Mouse (Mus musculus): Measurements from ENCODE around the gene Arhgap6. TPM values are rescaled to one million over a fixed set of nuclear protein-coding genes. Genes with fewer than 3 reads are reported as not detected.
A peak's percentile ranks its signal among the peaks of the same experiment; 100 is the strongest.

The Arhgap6 gene
- polyA plus RNA-seq, 1 experiment from 2014 or later = 7.5 TPM

DNA sequence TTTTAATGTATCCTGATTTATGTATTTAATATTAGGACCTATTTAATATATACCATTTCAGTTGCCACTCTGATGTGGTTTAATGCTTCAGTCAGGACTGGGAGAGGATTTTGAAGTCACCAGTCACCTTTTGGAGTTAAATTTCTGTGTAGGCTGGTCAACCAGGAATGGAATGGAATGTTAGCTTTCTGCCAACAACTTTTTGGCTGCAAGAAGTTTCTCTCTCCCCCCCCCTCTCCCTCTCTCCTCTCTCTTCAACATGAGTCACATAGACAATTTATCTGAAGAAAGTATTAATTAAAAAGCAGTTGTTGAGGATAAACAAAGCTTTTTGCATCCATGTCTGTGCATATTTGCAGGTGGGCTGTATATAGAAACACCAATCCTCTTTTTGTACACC lies 217.8 kb downstream of the Arhgap6 start:
- Histone ChIP-seq H3K4me1 (no peaks in the 10 kb centered on the region), H3K27ac (no peak overlapping the region), H3K4me3 (replicated peaks) (no peak overlapping the region), H3K36me3 (no peaks in the 10 kb centered on the region), H3K9me3 (no peaks in the 10 kb centered on the region), H3K4me2 (no peak overlapping the region), H3K27me3 (replicated peaks) (no peaks in the 10 kb centered on the region; the same call in 1 of the 2 replicates), H3K9ac (no peak overlapping the region)
- no peak for ATAC-seq (ENCODE audit: insufficient read depth, low FRiP score, low read depth)

DNA sequence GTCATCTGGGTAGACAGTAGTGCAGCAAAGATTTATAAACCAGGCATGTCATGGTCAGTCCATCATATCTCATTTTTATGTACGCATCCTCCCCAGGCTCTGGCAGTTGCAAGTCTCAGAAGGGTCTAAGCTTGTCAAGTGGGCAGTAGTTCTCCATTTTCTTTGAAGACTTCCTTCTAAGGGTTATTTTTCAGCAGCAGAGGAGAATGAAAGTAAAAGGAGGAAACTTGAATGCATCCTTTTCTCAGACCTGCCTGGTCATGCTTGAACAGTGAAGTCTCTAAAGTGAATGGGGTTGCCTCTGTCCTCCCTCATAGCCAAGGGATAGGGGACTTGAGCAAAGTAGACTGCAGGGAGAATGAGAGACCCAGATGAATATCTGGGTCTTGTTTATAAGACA lies 239.5 kb downstream of the Arhgap6 start:
- Histone ChIP-seq H3K4me2 (no peak overlapping the region), H3K36me3 (no peaks in the 10 kb centered on the region), H3K4me1 (no peaks in the 10 kb centered on the region), H3K27me3 (replicated peaks) (no peaks in the 10 kb centered on the region), H3K27ac (no peak overlapping the region), H3K4me3 (replicated peaks) (no peak overlapping the region), H3K9ac (no peak overlapping the region), H3K9me3 (no peaks in the 10 kb centered on the region)
- 93% methylated on average over 1 of the region's 1 CpGs for WGBS
- ATAC-seq (ENCODE audit: insufficient read depth, low FRiP score, low read depth) = no peak

DNA sequence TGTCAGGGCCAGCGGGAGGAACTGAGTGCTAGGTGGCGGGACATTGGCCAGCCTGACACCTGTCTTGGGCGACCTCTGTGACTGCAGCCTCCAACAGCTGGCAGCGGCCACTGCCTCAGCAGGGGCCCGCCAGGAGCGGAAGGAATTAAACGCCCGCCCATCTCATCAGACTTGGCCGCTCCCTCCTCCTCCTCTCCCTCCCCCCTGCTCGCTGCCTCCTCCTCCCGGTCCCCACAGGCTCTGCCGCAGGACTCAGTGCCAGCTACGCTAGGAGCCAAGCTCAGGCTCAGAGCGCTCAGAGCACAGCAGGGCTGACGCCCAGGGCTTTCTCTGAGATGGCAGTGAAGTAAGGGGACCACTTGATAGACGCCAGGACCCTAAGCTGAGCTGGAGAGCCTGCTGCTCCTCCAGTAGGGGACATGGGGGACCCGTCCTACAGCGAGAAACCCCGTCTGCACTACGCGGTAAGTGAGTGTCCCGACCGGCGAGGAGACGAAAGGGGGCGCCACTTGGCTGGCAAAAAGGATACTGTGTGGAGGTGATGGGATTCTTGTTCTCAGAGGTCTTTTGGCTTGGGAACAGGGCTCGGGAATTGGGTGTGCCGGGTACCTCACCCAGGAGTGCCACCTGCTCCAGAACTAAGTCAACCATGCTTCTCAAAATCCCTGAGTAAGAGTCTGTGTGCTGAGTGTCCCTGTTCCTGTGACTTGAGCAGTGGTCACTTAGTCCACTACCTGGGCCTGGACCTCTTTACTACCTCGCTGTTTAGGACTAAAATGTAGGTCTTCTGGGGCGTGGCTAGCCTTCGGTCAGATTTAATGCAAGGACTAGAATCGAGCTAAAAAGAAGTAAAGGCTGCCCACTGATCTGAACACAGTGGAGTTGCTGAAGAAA lies 241.8 kb downstream of the Arhgap6 start:
- H3K9ac ChIP-seq = no peak overlapping the region; the same call in 1 of the 2 replicates
- 16% methylated on average over 31 of the region's 32 CpGs for WGBS
- peak overlapping the region; percentile 11; the same call in 1 of the 2 replicates for H3K27ac ChIP-seq
- peak overlapping the region; percentile 56 for H3K4me2 ChIP-seq
- ATAC-seq (ENCODE audit: insufficient read depth, low FRiP score, low read depth) = peak; percentile 96
- H3K4me3 ChIP-seq (replicated peaks) = peak overlapping the region; percentile 51
- no peaks in the 10 kb centered on the region for H3K4me1 ChIP-seq
- H3K27me3 ChIP-seq (replicated peaks) = no peaks in the 10 kb centered on the region
- no peaks in the 10 kb centered on the region for H3K9me3 ChIP-seq
- no peaks in the 10 kb centered on the region for H3K36me3 ChIP-seq

DNA sequence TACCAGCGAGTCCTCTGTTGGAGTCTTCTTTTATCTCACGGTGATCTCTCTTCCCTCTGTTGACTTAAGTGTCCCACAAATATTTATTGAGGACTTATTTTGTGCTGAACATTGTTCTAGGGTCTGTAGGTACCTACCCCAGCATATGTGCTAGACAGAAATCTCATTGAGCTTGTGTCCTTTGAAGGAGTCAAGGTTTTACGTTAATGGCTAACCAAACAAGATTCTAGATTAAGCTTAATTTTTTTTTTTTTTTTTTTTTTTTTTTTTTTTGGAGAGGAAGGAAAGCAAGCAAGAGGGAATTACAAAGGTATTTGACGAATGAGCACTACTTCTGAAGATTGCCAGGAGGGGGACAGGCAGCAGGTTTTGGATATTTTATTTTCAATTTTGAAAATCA lies 242.5 kb downstream of the Arhgap6 start:
- H3K36me3 ChIP-seq = no peaks in the 10 kb centered on the region
- ATAC-seq (ENCODE audit: insufficient read depth, low FRiP score, low read depth) = no peak
- WGBS = 41% methylated on average over 4 of the region's 4 CpGs
- H3K4me1 ChIP-seq = no peaks in the 10 kb centered on the region
- H3K27me3 ChIP-seq (replicated peaks) = no peaks in the 10 kb centered on the region
- H3K4me3 ChIP-seq (replicated peaks) = peak overlapping the region; percentile 51
- H3K27ac ChIP-seq = peak overlapping the region; percentile 11; the same call in 1 of the 2 replicates
- no peak overlapping the region for H3K9ac ChIP-seq
- peak overlapping the region; percentile 56 for H3K4me2 ChIP-seq
- no peaks in the 10 kb centered on the region for H3K9me3 ChIP-seq

DNA sequence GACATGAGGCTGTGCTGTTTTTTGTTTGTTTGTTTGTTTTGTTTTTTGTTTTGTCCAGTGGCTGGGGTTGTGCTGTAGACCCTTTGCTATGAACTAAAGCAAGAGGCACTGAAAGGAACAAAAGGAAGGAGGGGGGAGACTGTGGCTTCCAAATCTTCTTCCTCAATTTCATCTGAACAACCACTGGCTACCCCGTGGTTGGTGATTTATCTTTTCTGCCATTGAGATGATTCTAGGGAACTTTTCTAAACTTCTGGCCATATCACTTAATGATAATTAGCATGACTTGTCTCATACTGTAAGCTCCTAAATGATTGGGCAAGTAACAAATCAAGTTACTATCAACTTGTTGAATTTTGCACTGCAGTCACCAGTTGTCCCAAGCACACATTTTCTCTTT lies 249.0 kb downstream of the Arhgap6 start:
- 58% methylated on average over 1 of the region's 1 CpGs for WGBS
- H3K4me2 ChIP-seq = no peak overlapping the region
- no peak for ATAC-seq (ENCODE audit: insufficient read depth, low FRiP score, low read depth)

DNA sequence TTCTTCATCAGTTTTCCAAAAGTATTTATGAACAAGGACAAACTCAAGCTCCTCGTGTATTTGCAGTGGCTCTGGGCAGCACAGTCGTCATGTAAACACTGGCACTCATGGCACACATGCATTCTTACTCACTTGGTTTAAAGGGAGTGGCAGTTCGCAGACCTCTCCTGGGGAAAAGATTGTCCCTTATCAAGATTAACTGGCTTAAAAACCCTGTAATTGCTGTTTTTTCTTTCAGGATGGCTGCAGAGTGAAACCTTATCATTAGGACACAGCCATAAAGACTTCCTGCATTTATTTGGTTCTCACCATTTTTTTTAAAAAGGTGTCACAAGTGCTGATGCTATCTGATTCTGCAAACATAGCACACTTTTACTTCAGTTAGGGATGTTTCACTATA lies 252.7 kb downstream of the Arhgap6 start:
- ATAC-seq (ENCODE audit: insufficient read depth, low FRiP score, low read depth) = no peak
- WGBS = 51% methylated on average over 3 of the region's 3 CpGs

More for the DNA sequence above, 249.0 kb downstream of the Arhgap6 start:
- H3K9ac ChIP-seq = no peak overlapping the region
- H3K4me3 ChIP-seq (replicated peaks) = no peak overlapping the region
- H3K27ac ChIP-seq = no peak overlapping the region
- H3K27me3 ChIP-seq (replicated peaks) = no peaks in the 10 kb centered on the region
- H3K4me1 ChIP-seq = no peaks in the 10 kb centered on the region
- H3K36me3 ChIP-seq = no peaks in the 10 kb centered on the region
- no peaks in the 10 kb centered on the region for H3K9me3 ChIP-seq

DNA sequence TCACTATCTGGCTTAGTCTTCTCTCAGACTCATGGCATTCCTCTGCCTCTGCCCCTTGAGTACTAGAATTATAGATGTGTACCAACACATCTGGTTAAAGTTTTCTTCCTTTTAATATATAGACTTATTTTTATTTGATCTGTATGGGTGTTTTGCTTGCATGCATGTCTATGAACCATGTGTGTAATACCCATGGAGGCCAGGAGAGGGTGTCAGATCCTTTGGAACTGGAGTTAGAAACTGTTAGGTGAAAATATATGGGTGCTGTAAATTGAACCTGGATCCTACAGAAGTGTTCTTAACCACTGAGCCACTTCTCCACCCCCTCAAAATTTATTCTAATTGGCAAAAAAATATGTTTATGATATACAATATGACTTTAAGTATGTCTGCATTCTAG lies 254.7 kb downstream of the Arhgap6 start:
- no peak overlapping the region for H3K9ac ChIP-seq
- ATAC-seq (ENCODE audit: insufficient read depth, low FRiP score, low read depth) = no peak
- H3K27ac ChIP-seq = no peak overlapping the region
- H3K4me1 ChIP-seq = no peaks in the 10 kb centered on the region
- H3K4me3 ChIP-seq (replicated peaks) = no peak overlapping the region
- no peaks in the 10 kb centered on the region for H3K9me3 ChIP-seq
- no peaks in the 10 kb centered on the region for H3K36me3 ChIP-seq
- no peaks in the 10 kb centered on the region for H3K27me3 ChIP-seq (replicated peaks)
- no peak overlapping the region for H3K4me2 ChIP-seq

More for the DNA sequence above, 252.7 kb downstream of the Arhgap6 start:
- no peak overlapping the region for H3K4me3 ChIP-seq (replicated peaks)
- no peaks in the 10 kb centered on the region for H3K36me3 ChIP-seq
- H3K9me3 ChIP-seq = no peaks in the 10 kb centered on the region
- no peak overlapping the region for H3K27ac ChIP-seq
- no peak overlapping the region for H3K9ac ChIP-seq
- H3K27me3 ChIP-seq (replicated peaks) = no peaks in the 10 kb centered on the region
- no peaks in the 10 kb centered on the region for H3K4me1 ChIP-seq
- H3K4me2 ChIP-seq = no peak overlapping the region

DNA sequence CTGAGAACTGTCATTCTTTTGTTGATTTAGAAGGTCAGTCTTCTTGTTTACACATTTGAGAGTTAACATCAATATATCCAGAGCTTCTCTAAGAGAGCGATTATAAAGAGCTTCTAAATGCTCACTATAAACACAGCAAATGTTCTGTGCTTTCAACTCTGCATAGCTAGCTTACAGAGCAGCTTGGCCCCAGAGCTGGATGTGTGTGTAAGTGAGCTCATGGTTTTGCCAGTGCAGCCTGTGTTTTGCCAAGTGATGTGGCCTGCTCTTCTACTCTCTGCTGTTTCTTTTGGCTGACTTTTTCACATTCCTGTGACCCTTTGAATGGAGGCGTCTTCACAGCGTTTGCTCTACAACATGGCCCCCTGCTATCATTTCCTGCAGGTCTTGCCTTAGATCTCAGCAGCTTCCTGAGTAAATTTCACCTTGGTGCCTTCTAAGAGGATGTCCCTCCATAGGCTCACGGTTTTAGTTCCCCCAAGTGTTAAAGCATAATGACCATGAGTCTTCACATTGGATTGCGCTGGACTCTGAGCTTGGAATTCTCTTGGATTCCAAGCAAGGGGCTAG lies 259.1 kb downstream of the Arhgap6 start:
- WGBS = 33% methylated on average over 5 of the region's 5 CpGs
- H3K27ac ChIP-seq = peak overlapping the region; percentile 26; the same call in 1 of the 2 replicates

DNA sequence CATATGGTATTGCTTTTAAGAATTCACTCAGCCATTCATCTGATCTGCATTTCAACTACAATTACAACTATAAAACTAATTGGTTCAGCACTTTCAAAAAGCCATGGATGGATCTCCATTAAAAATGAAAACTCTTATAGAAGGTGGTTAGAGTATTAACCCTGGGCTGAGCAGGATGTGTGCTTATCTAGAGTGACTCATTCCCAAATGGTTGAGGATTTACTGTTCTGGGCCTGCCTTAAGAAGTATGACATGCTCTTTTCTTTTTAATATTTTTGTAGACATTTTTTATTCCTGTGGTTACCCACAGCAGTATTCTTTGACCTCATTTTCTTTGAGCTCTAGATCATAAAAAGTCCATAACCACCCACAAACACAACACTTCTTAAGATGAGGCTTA lies 267.7 kb downstream of the Arhgap6 start:
- Histone ChIP-seq H3K27ac (no peak overlapping the region), H3K9ac (no peak overlapping the region), H3K27me3 (replicated peaks) (peaks cover 3% of the 10 kb centered on the region; the same call in 1 of the 2 replicates), H3K4me2 (no peak overlapping the region), H3K9me3 (no peaks in the 10 kb centered on the region), H3K4me1 (no peaks in the 10 kb centered on the region), H3K36me3 (no peaks in the 10 kb centered on the region), H3K4me3 (replicated peaks) (no peak overlapping the region)
- ATAC-seq (ENCODE audit: insufficient read depth, low FRiP score, low read depth) = no peak

More for the DNA sequence above, 259.1 kb downstream of the Arhgap6 start:
- Histone ChIP-seq H3K4me3 (replicated peaks) (no peak overlapping the region), H3K27me3 (replicated peaks) (0 out of 2 replicates have a peak, but pooled peaks cover 3% of the 10 kb centered on the region), H3K36me3 (no peaks in the 10 kb centered on the region), H3K4me1 (no peaks in the 10 kb centered on the region), H3K9ac (no peak overlapping the region), H3K4me2 (no peak overlapping the region), H3K9me3 (no peaks in the 10 kb centered on the region)
- ATAC-seq (ENCODE audit: insufficient read depth, low FRiP score, low read depth) = no peak

DNA sequence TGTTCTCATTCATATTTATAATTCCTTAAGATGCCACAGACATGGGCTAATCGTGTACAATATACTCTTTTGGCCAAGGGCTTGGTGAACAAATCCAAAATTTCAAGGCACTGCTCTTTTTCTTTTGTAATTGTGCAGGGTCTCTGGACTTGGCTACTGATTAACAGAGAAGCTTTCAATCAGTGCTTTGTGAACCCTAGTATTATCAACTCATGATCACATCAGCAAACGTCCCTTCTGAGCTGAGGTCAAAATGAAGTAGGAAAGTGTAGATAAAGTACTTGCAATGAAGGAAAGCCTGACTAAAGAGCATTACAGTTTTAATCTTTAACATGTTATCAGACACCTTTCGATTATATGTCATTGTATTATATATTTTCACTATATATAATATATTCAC lies 270.4 kb downstream of the Arhgap6 start:
- ATAC-seq (ENCODE audit: insufficient read depth, low FRiP score, low read depth) = peak; percentile 65; the same call in 1 of the 2 replicates
- H3K27ac ChIP-seq = no peak overlapping the region
- no peaks in the 10 kb centered on the region for H3K9me3 ChIP-seq
- no peak overlapping the region for H3K4me3 ChIP-seq (replicated peaks)
- H3K36me3 ChIP-seq = no peaks in the 10 kb centered on the region
- no peaks in the 10 kb centered on the region for H3K4me1 ChIP-seq
- 65% methylated on average over 3 of the region's 3 CpGs for WGBS
- no peak overlapping the region for H3K4me2 ChIP-seq
- no peak overlapping the region for H3K9ac ChIP-seq
- H3K27me3 ChIP-seq (replicated peaks) = no peaks in the 10 kb centered on the region; the same call in 1 of the 2 replicates

DNA sequence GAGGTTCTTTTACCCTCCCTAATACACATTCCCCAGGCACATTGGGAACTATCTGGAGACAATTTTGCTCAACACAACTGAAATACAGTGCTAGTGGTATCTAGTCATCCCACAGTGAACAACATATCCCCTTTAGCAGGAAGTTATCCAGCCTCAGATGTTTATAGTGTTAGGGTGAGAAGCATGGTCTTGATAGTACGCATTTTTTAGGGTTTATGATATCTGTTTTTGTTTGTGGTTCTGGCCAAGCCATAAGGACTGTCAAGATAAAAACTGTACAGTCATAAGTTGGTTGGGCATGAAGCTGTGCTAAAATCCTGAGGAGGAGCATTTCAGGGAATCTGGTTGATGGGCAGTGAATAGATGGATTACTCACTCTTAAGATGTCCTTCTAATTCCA lies 271.0 kb downstream of the Arhgap6 start:
- ATAC-seq (ENCODE audit: insufficient read depth, low FRiP score, low read depth) = no peak
- WGBS = 74% methylated on average over 1 of the region's 1 CpGs
- Histone ChIP-seq H3K27ac (no peak overlapping the region), H3K4me1 (no peaks in the 10 kb centered on the region), H3K27me3 (replicated peaks) (no peaks in the 10 kb centered on the region; the same call in 1 of the 2 replicates), H3K4me3 (replicated peaks) (no peak overlapping the region), H3K4me2 (no peak overlapping the region), H3K9me3 (no peaks in the 10 kb centered on the region), H3K36me3 (no peaks in the 10 kb centered on the region), H3K9ac (no peak overlapping the region)

DNA sequence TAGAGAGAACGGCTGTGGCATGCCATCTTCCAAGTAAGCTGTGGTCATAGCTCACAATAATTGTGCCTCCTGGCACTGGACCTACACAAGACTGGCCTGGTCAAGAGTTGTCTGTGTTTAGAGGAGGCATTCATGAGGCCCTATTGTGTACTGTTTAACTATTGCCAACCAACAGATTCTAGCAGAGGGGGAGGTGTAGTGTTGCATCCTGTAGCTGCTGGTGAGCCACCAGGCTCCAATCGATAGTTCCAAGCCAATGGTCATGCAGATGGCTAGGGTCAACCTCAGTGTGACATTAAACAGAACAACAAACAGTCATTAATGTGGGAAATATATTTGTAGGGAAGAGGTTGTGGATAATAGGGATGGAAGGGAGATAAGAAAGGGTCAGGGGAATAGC lies 280.1 kb downstream of the Arhgap6 start:
- Histone ChIP-seq H3K27ac (no peak overlapping the region), H3K4me1 (no peaks in the 10 kb centered on the region), H3K36me3 (no peaks in the 10 kb centered on the region), H3K27me3 (replicated peaks) (no peaks in the 10 kb centered on the region), H3K9ac (no peak overlapping the region), H3K4me3 (replicated peaks) (no peak overlapping the region), H3K4me2 (no peak overlapping the region), H3K9me3 (no peaks in the 10 kb centered on the region)
- ATAC-seq (ENCODE audit: insufficient read depth, low FRiP score, low read depth) = no peak
- WGBS = 72% methylated on average over 2 of the region's 2 CpGs
